ENCODE assay signal across 12 mouse cellular contexts in genomic region chr5:38152201-38153108, GRCm38 (mm10). TPM values are rescaled to one million over a fixed set of nuclear protein-coding genes. Genes with fewer than 3 reads are reported as not detected.
A peak's percentile ranks its signal among the peaks of the same experiment; 100 is the strongest.
DNase-seq lines count a peak whose midpoint lies in the region; ATAC-seq lines count a peak whose summit lies in the region.
"Had no signal": no experiment of that assay in that cellular context is flagged by ENCODE, and none has a peak within 500 bp of the region (broad histone marks: within the 10 kb centered on the region; RNA-seq: fewer than 3 reads in every experiment).

No protein-coding gene starts in this region.

- H3K4me1 ChIP-seq in neural tube, embryonic 12.5 days: peaks cover 56% of the 10 kb centered on the region
- H3K4me1 ChIP-seq in hindbrain, embryonic 13.5 days (replicated peaks): peaks cover 92% of the 10 kb centered on the region
- H3K4me1 ChIP-seq in neural tube, embryonic 14.5 days (ENCODE audit: control insufficient read depth, insufficient read depth, low read length): peaks cover 68% of the 10 kb centered on the region

- no peak for ATAC-seq in neural tube, embryonic 12.5 days (ENCODE audit: low FRiP score, low read depth)
- no peak for ATAC-seq in hindbrain, embryonic 13.5 days (ENCODE audit: low FRiP score)
- ATAC-seq in neural tube, embryonic 14.5 days (ENCODE audit: low read depth): no peak
- ATAC-seq: intestine, postnatal 0 days had no signal

- no peaks in the 10 kb centered on the region for H3K9me3 ChIP-seq in neural tube, embryonic 12.5 days
- H3K9me3 ChIP-seq in hindbrain, embryonic 13.5 days: no peaks in the 10 kb centered on the region
- no peaks in the 10 kb centered on the region for H3K9me3 ChIP-seq in neural tube, embryonic 14.5 days (ENCODE audit: control insufficient read depth, low read length)

- WGBS in neural tube, embryonic 12.5 days: 86% methylated on average over 10 of the region's 10 CpGs
- 64% methylated on average over 10 of the region's 10 CpGs for WGBS in hindbrain, embryonic 13.5 days
- 59% methylated on average over 10 of the region's 10 CpGs for WGBS in neural tube, embryonic 14.5 days

- no peak overlapping the region for H3K4me3 ChIP-seq in neural tube, embryonic 12.5 days
- peak overlapping the region; percentile 18 for H3K4me3 ChIP-seq in hindbrain, embryonic 13.5 days
- H3K4me3 ChIP-seq in neural tube, embryonic 14.5 days (ENCODE audit: low read depth, low read length): no peak overlapping the region

- H3K36me3 ChIP-seq in neural tube, embryonic 12.5 days: peaks cover 98% of the 10 kb centered on the region
- H3K36me3 ChIP-seq in hindbrain, embryonic 13.5 days: peaks cover 98% of the 10 kb centered on the region
- peaks cover 83% of the 10 kb centered on the region for H3K36me3 ChIP-seq in neural tube, embryonic 14.5 days (ENCODE audit: control insufficient read depth, insufficient read depth, low read length)

- no peak overlapping the region for H3K27ac ChIP-seq in neural tube, embryonic 12.5 days
- H3K27ac ChIP-seq in hindbrain, embryonic 13.5 days: peak overlapping the region; percentile 48; the same call in 1 of the 2 replicates
- no peak overlapping the region for H3K27ac ChIP-seq in neural tube, embryonic 14.5 days (ENCODE audit: low read depth, low read length)

- no peak overlapping the region for H3K9ac ChIP-seq in neural tube, embryonic 12.5 days
- H3K9ac ChIP-seq in hindbrain, embryonic 13.5 days: peak overlapping the region; percentile 59
- 0 out of 2 replicates have a peak overlapping the region, but pooled peaks have one; percentile 25 for H3K9ac ChIP-seq in neural tube, embryonic 14.5 days (replicated peaks; ENCODE audit: low read depth, low read length)

- no peak for DNase-seq in neural tube, embryonic 10.5 days (ENCODE audit: extremely low spot score, low spot score)
- DNase-seq in cerebellum, adult 9-10 months: peak; percentile 75
- no peak for DNase-seq in lung, adult 18-20 months
- DNase-seq in Muller cell, postnatal 12 days (ENCODE audit: inconsistent ontology term): no peak
- no peak for DNase-seq in adrenal gland, adult 18-20 months (ENCODE audit: low spot score in 2 of 2)
- DNase-seq: embryo, embryonic 11 days; layer of hippocampus, postnatal 36 days; lung, postnatal 10 days had no signal

- H3K27me3 ChIP-seq in neural tube, embryonic 12.5 days (replicated peaks): no peaks in the 10 kb centered on the region
- no peaks in the 10 kb centered on the region for H3K27me3 ChIP-seq in hindbrain, embryonic 13.5 days
- H3K27me3 ChIP-seq in neural tube, embryonic 14.5 days (ENCODE audit: control insufficient read depth, insufficient read depth, low read length): no peaks in the 10 kb centered on the region

- H3K4me2 ChIP-seq in neural tube, embryonic 12.5 days (replicated peaks): peak overlapping the region; percentile 32
- H3K4me2 ChIP-seq in hindbrain, embryonic 13.5 days: peak overlapping the region; percentile 27
- H3K4me2 ChIP-seq in neural tube, embryonic 14.5 days (ENCODE audit: low read depth, low read length): peak overlapping the region; percentile 32

RNA-seq across cellular contexts. Expression of gene Nsg1, which starts 7.3 kb away (rescaled TPM):
- polyA plus RNA-seq in neural tube, embryonic 12.5 days (2016; fragmentation: Nextera tagmentation; extraction: Ambion mirVana): 530 and 545 TPM in 2 replicates
- 1,020 and 1,085 TPM in 2 replicates for polyA plus RNA-seq in hindbrain, embryonic 13.5 days (2015; fragmentation: Nextera tagmentation; extraction: Ambion mirVana)
- polyA plus RNA-seq in neural tube, embryonic 14.5 days (2014; fragmentation: Nextera tagmentation; extraction: Ambion mirVana): 321 and 367 TPM in 2 replicates
- total RNA-seq in adrenal gland, adult 18-20 months (2021): 10 to 100 TPM; 43.5 to 71.0 TPM
